Mouse (Mus musculus) lung, adult 2 months (tissue): ENCODE data around the gene Snrnp25.

Source experiments
- CTCF ChIP-seq: fragments of 200-500 bp; IDR thresholded peaks from 2 replicates; pipeline ENCODE4 v1.5.1; 2011; ENCODE audit warnings: mild to moderate bottlenecking, low read length, control low read depth; ENCODE audit not compliant: insufficient read depth
- POLR2A ChIP-seq: fragments of 200-500 bp; IDR thresholded peaks from 2 replicates; pipeline ENCODE4 v1.6.1; 2011; ENCODE audit warnings: low read depth, mild to moderate bottlenecking, control low read depth, low read length, borderline replicate concordance; ENCODE audit errors: extremely low read depth

DNA sequence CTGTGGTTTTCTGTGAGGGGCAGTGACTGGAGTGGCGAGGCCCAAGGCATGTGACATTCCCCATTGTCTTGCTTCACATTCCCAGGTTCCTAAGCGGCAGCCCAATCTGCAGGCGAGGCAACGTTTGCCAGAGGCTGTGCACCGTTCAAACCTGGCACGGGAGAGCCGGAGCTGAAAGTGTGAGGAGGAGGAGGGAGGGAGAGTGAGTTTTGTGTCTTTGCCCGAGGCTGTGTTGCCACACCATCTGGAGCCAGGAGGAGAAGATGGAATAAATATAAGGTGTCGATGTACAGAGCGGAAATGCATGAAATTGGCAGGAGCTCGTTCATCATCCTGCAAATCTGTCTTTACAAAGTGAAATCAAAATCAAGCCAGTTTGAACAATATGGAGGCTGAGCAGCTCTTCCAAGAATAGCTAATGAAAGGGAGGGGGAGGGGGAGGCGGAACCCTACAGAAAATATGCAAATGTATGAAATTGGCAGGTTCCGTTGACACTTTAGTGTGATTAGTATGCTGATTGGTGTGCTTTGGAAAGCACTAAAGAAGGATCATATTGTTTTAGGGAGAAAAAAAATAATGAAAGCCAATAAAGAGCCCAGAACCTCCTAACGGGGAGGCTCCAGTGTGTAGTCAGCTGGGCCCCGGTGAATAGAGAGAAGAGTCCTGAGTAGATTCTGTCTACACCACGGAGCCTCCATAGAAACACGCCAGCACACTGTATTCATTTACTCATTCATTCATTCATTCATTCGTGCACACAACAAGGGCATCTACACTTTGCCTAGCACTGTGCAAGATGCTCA is 47.2 kb upstream of the Snrnp25 start:
- TF ChIP-seq POLR2A (no peak), CTCF (no peak)
